Mouse (Mus musculus): ENCODE measurements at regions not wholly inside any gene's neighbourhood (a gene's known extent, or its start where the extent isn't known, plus 50 kb on each side); places are given as distances from the start of the nearest gene placed in this dataset.

DNA sequence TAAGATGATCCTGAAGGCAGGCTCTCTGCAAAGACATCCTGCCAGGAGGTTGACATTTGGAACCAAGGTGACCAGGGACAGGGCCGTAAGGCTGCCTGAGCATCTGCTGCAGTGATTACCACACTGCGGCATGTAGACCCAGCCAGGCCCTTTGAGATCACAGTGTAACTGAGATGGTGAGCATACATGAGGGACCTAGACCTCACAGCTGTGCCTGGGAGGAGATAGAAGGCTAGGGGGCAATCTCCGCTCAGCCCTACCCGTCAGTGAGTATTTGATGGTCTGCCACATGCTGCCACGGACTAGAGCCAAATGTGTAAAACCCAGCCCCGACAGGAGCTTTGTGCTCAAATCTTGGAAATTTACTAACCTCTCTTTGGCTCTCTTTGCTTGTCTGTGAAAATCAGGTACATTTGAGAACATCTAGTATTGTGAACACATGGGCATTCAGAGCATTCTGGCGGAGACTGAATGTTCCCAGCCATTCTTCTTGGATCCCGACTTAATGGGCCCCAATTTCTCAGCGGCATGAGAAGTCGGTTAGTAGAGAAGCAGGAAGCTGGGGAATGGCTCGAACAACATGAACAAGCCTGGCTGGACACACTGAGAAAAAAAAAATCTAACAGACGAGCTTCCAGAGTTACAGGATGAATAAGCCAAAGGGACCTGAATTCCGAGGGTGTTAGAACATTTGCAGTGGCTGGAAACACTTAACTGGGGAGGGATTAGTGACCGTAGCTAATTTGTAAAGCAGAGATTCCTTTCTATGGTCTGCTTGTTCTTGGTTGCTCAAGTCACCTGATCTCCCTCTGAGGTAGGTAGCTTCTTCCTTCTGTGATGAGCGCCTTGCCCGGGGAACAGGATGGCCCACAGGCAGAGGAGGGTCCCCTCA lies 61.8 kb downstream of the Fam43a start:
- no peaks in the 10 kb centered on the region for H3K36me3 ChIP-seq (replicated peaks; ENCODE audit: insufficient read depth, low read length)
- no peaks in the 10 kb centered on the region for H3K4me1 ChIP-seq (ENCODE audit: insufficient read depth)
- no peak overlapping the region for H3K27ac ChIP-seq (ENCODE audit: low read depth)
- H3K4me2 ChIP-seq (ENCODE audit: low read depth, low read length): no peak overlapping the region
- no peaks in the 10 kb centered on the region for H3K27me3 ChIP-seq (ENCODE audit: insufficient read depth, low read length)
- 74% methylated on average over 16 of the region's 16 CpGs for WGBS (ENCODE audit: insufficient replicate concordance)
- no peak overlapping the region for H3K4me3 ChIP-seq (ENCODE audit: low read depth, low read length)
- DNase-seq: no peak
- ATAC-seq: no peak
- no peaks in the 10 kb centered on the region for H3K9me3 ChIP-seq (ENCODE audit: low read length)
- no peak overlapping the region for H3K9ac ChIP-seq (replicated peaks)
- no peak for TF ChIP-seq EP300 (IDR thresholded peaks at IDR 0.05; ENCODE audit: low read depth)
- no peak for TF ChIP-seq CTCF (IDR thresholded peaks at IDR 0.05; ENCODE audit: low read depth)

DNA sequence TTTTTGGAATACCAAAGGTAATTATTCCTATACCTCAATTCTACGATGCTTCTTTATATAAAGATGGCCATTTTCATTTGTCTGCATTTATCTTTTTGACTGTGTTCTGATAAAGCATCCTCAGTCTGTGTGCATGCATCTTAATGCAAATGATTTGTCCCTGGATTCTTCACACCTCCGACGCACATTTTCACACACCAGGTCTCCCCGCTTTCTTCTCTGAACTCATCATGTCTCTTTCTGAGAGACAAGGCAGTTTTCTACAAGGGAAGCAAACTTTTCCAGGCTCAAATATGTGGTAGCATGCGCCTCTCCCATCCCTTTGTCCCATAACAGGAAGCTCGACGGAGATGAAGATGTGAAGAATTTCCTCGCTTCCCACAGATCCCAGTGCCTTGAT lies 63.5 kb downstream of the Fam43a start:
- Histone ChIP-seq H3K27ac (ENCODE audit: low read depth) (no peak overlapping the region), H3K27me3 (ENCODE audit: insufficient read depth, low read length) (no peaks in the 10 kb centered on the region), H3K4me3 (ENCODE audit: low read depth, low read length) (no peak overlapping the region), H3K36me3 (replicated peaks; ENCODE audit: insufficient read depth, low read length) (no peaks in the 10 kb centered on the region), H3K4me1 (ENCODE audit: insufficient read depth) (no peaks in the 10 kb centered on the region), H3K4me2 (ENCODE audit: low read depth, low read length) (no peak overlapping the region), H3K9ac (replicated peaks) (no peak overlapping the region), H3K9me3 (ENCODE audit: low read length) (no peaks in the 10 kb centered on the region)
- DNase-seq (no peak), ATAC-seq (no peak)
- TF ChIP-seq CTCF (IDR thresholded peaks at IDR 0.05; ENCODE audit: low read depth) (no peak), EP300 (IDR thresholded peaks at IDR 0.05; ENCODE audit: low read depth) (no peak)
- 72% methylated on average over 8 of the region's 8 CpGs for whole genome bisulfite sequencing (ENCODE audit: insufficient replicate concordance)

DNA sequence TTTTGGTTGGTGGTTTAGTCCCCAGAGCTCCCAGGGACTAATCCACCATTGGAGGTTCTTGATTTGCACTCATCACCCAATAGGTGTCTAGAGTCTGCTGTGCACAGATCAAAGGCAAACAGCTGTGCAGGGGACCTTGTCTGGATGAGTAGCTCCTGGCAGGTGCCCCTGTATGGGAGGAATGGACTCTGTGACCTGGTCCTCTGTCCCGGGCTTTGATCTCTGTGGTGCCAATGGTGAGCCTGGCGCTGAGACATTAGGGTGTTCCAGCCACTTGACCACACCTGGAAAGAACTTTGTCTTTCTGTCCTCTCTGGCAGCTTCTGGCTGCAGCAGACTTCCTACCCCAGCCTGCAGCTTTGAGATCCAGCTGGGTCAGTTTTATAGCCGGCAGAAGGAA lies 64.4 kb downstream of the Fam43a start:
- Histone ChIP-seq H3K9ac (replicated peaks) (no peak overlapping the region), H3K36me3 (replicated peaks; ENCODE audit: insufficient read depth, low read length) (no peaks in the 10 kb centered on the region), H3K4me3 (ENCODE audit: low read depth, low read length) (no peak overlapping the region), H3K27ac (ENCODE audit: low read depth) (no peak overlapping the region), H3K4me2 (ENCODE audit: low read depth, low read length) (no peak overlapping the region), H3K27me3 (ENCODE audit: insufficient read depth, low read length) (no peaks in the 10 kb centered on the region), H3K4me1 (ENCODE audit: insufficient read depth) (no peaks in the 10 kb centered on the region), H3K9me3 (ENCODE audit: low read length) (no peaks in the 10 kb centered on the region)
- WGBS (ENCODE audit: insufficient replicate concordance): 72% methylated on average over 3 of the region's 3 CpGs
- TF ChIP-seq CTCF (IDR thresholded peaks at IDR 0.05; ENCODE audit: low read depth) (no peak), EP300 (IDR thresholded peaks at IDR 0.05; ENCODE audit: low read depth) (no peak)
- ATAC-seq (no peak), DNase-seq (no peak)

DNA sequence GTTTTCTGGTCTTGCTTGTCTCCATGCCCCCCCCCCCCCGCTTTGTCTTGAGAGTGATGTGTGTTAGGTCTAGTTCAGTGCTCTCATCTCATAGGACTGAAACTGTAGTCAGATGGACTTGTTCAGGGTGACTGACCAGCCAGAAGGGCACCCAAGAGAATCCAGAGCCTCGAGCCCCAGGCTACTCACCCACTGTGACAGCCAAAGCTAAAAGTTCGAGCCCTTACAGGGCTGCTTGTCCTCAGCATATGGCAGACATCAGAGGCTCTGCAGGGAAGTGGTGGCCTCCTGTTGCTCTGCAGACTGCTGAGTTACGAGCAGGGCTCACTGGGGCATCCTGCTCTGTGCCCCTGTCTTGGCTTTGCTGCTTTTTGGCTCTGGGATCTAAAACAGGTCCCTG lies 64.9 kb downstream of the Fam43a start:
- Histone ChIP-seq H3K4me3 (ENCODE audit: low read depth, low read length) (no peak overlapping the region), H3K9ac (replicated peaks) (no peak overlapping the region), H3K4me2 (ENCODE audit: low read depth, low read length) (no peak overlapping the region), H3K27me3 (ENCODE audit: insufficient read depth, low read length) (no peaks in the 10 kb centered on the region), H3K4me1 (ENCODE audit: insufficient read depth) (no peaks in the 10 kb centered on the region), H3K36me3 (replicated peaks; ENCODE audit: insufficient read depth, low read length) (no peaks in the 10 kb centered on the region), H3K27ac (ENCODE audit: low read depth) (no peak overlapping the region), H3K9me3 (ENCODE audit: low read length) (no peaks in the 10 kb centered on the region)
- 53% methylated on average over 4 of the region's 4 CpGs for WGBS (ENCODE audit: insufficient replicate concordance)
- DNase-seq (no peak), ATAC-seq (no peak)
- TF ChIP-seq CTCF (IDR thresholded peaks at IDR 0.05; ENCODE audit: low read depth): no peak

DNA sequence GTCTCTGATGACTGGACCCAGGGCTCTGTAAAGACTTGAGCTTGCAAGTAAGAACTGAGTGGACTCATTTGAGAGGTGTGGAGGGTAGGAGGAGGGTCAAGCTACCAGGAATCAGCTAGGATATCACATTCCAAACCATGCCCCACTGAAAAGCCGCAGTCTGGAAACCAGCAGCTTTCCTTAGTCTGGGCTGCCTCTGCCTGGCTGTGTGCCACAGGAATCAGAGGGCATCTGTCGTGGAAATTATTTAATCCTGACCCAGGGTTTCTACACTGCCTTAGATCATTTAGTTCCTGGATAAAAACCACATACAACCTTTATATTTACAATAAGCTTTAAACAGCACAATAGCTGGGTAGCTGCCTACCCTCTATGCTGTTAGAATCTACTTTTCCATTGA lies 66.4 kb downstream of the Fam43a start:
- H3K4me1 ChIP-seq (ENCODE audit: insufficient read depth): no peaks in the 10 kb centered on the region
- no peaks in the 10 kb centered on the region for H3K27me3 ChIP-seq (ENCODE audit: insufficient read depth, low read length)
- no peak for TF ChIP-seq CTCF (IDR thresholded peaks at IDR 0.05; ENCODE audit: low read depth)
- no peaks in the 10 kb centered on the region for H3K36me3 ChIP-seq (replicated peaks; ENCODE audit: insufficient read depth, low read length)
- H3K9ac ChIP-seq (replicated peaks): no peak overlapping the region
- H3K4me3 ChIP-seq (ENCODE audit: low read depth, low read length): no peak overlapping the region
- H3K27ac ChIP-seq (ENCODE audit: low read depth): no peak overlapping the region
- H3K4me2 ChIP-seq (ENCODE audit: low read depth, low read length): no peak overlapping the region
- DNase-seq (no peak), ATAC-seq (no peak)
- H3K9me3 ChIP-seq (ENCODE audit: low read length): no peaks in the 10 kb centered on the region
- WGBS (ENCODE audit: insufficient replicate concordance): 67% methylated on average over 2 of the region's 2 CpGs

DNA sequence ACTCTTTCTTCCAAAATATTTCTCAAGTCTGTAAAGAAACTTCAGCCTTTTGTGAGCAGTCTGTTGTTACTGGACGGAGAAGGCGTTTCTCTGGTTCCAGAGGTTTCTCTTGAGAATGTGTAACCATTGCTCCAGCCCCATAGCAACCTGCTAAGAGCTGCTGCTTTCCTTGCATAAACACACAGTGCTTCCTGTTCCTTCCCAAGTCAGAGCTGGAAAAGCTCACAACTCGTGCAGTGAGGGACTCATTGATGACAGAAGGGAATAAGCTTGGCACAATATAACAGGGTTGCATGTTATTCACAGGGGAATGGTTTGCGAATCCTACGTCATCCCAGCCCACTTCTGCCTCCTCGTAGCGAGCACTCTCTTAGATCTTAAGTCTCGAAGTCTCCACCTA lies 70.4 kb downstream of the Fam43a start:
- WGBS (ENCODE audit: insufficient replicate concordance): 68% methylated on average over 8 of the region's 8 CpGs
- no peak for DNase-seq
- Histone ChIP-seq H3K9ac (replicated peaks) (no peak overlapping the region), H3K27ac (ENCODE audit: low read depth) (no peak overlapping the region), H3K4me2 (ENCODE audit: low read depth, low read length) (no peak overlapping the region), H3K4me3 (ENCODE audit: low read depth, low read length) (no peak overlapping the region), H3K9me3 (ENCODE audit: low read length) (no peaks in the 10 kb centered on the region), H3K4me1 (ENCODE audit: insufficient read depth) (no peaks in the 10 kb centered on the region), H3K36me3 (replicated peaks; ENCODE audit: insufficient read depth, low read length) (no peaks in the 10 kb centered on the region), H3K27me3 (ENCODE audit: insufficient read depth, low read length) (no peaks in the 10 kb centered on the region)
- ATAC-seq: no peak
- TF ChIP-seq EP300 (IDR thresholded peaks at IDR 0.05; ENCODE audit: low read depth): no peak
- TF ChIP-seq CTCF (IDR thresholded peaks at IDR 0.05; ENCODE audit: low read depth): no peak

Data from liver, postnatal 0 days (tissue).